Comparison of ENCODE assay signal across 17 mouse cellular contexts in genomic region chr1:153443632-153444031, GRCm38 (mm10). TPM values are rescaled to one million over a fixed set of nuclear protein-coding genes. Genes with fewer than 3 reads are reported as not detected.
DNase-seq lines count a peak whose midpoint lies in the region; ATAC-seq lines count a peak whose summit lies in the region.
"Had no signal": no experiment of that assay in that cellular context is flagged by ENCODE, and none has a peak within 500 bp of the region (broad histone marks: within the 10 kb centered on the region; RNA-seq: fewer than 3 reads in every experiment).

No protein-coding gene starts in this region.

- ATAC-seq in common myeloid progenitor, adult 5-6 weeks (replicated peaks; ENCODE audit: low read depth, poor library complexity, severe bottlenecking): 0 out of 2 replicates have a peak, but pooled peaks have one; percentile 32
- ATAC-seq in granulocyte monocyte progenitor cell, adult 5-6 weeks (replicated peaks; ENCODE audit: poor library complexity, severe bottlenecking): peak; percentile 86
- ATAC-seq in megakaryocyte progenitor cell, adult 5-6 weeks (replicated peaks; ENCODE audit: poor library complexity): peak; percentile 70
- ATAC-seq: forebrain, embryonic 13.5 days; forebrain, embryonic 15.5 days; forebrain, postnatal 0 days had no signal

- DNase-seq in yolk sac, embryonic 10.5 days (ENCODE audit: low spot score): no peak
- DNase-seq in urinary bladder, adult 2 months (ENCODE audit: low spot score): no peak
- DNase-seq: adrenal gland, adult 2 months; adrenal gland, postnatal 10 days; adrenal gland, postnatal 25 days; cerebellum, adult 11 months; cerebellum, adult 18-20 months; cerebellum, adult 8-10 months; cerebellum, adult 9-11 months; cerebellum, postnatal 14 days; cerebellum, postnatal 36 days; forebrain, postnatal 0 days had no signal

RNA-seq across cellular contexts. Expression of gene Shcbp1l, which starts 18.7 kb away (rescaled TPM):
- 0.68 and 1.0 TPM in 2 replicates for total RNA-seq in common myeloid progenitor, adult 5-6 weeks (2017)
- 1.2 and 3.9 TPM in 2 replicates for total RNA-seq in granulocyte monocyte progenitor cell, adult 5-6 weeks (2014; fragmentation: Nextera tagmentation)
- 0.36 and 0.99 TPM in 2 replicates for total RNA-seq in granulocyte monocyte progenitor cell, adult 5-6 weeks (2017)
- 0.71 and 0.94 TPM in 2 replicates for total RNA-seq in megakaryocyte progenitor cell, adult 5-6 weeks (2015)
- 0.46 and 1.1 TPM in 2 replicates for total RNA-seq in megakaryocyte progenitor cell, adult 5-6 weeks (2017)
- polyA plus RNA-seq in urinary bladder, adult 2 months (2012; rRNA removed): 0.34 and 0.37 TPM in 2 replicates

RNA-seq across cellular contexts. Expression of gene Dhx9, which starts 43.8 kb away (rescaled TPM):
- total RNA-seq in common myeloid progenitor, adult 5-6 weeks (2017): 213 and 320 TPM in 2 replicates
- total RNA-seq in granulocyte monocyte progenitor cell, adult 5-6 weeks (2014; fragmentation: Nextera tagmentation): 176 and 196 TPM in 2 replicates
- total RNA-seq in granulocyte monocyte progenitor cell, adult 5-6 weeks (2017): 132 and 142 TPM in 2 replicates
- 177 and 201 TPM in 2 replicates for total RNA-seq in megakaryocyte progenitor cell, adult 5-6 weeks (2015)
- total RNA-seq in megakaryocyte progenitor cell, adult 5-6 weeks (2017): 114 and 158 TPM in 2 replicates
- 46.6 and 51.1 TPM in 2 replicates for polyA plus RNA-seq in urinary bladder, adult 2 months (2012; rRNA removed)

Comparison
In these comparisons a context has a peak if more than half of its experiments do, and no peak if none do; other contexts are left out.
1. ATAC-seq: peak in every context shown above with its lines; median percentile 86 in granulocyte monocyte progenitor cell, adult 5-6 weeks; 70 in megakaryocyte progenitor cell, adult 5-6 weeks; 32 in common myeloid progenitor, adult 5-6 weeks.